Mouse (Mus musculus) CH12.LX (cell line): ENCODE results near the gene Fndc4. TPM values are rescaled to one million over a fixed set of nuclear protein-coding genes. Genes with fewer than 3 reads are reported as not detected.

Source experiments
- DNase-seq: peaks from one replicate; pipeline ENCODE4 v3.0.0-alpha.2; 2013; ENCODE audit errors: extremely low read depth
- H3K27ac ChIP-seq: 2 replicates; pipeline ENCODE4 v1.5.1; 2012; ENCODE audit warnings: low read depth, mild to moderate bottlenecking, control low read depth, moderate library complexity; ENCODE audit not compliant: insufficient read depth
- H3K27me3 ChIP-seq: replicated peaks from 2 replicates; pipeline ENCODE3; 2012; ENCODE audit warnings: inconsistent platforms
- H3K36me3 ChIP-seq, 2 experiments: replicated peaks in 1 of 2; 2 replicates each; pipeline versions ENCODE3 to v1.6.1; 2012; ENCODE audit warnings: inconsistent platforms in 1 of 2, low read length in 1 of 2, mild to moderate bottlenecking in 1 of 2, mixed read lengths in 1 of 2, moderate library complexity in 1 of 2; ENCODE audit not compliant: control insufficient read depth in 1 of 2, insufficient read depth in 1 of 2
- H3K4me1 ChIP-seq, 2 experiments: 2 replicates each; pipeline ENCODE4 v1.6.1; 2012; ENCODE audit warnings: inconsistent platforms in 1 of 2, moderate library complexity in 1 of 2; ENCODE audit not compliant: insufficient read depth in 2 of 2, control insufficient read depth in 1 of 2
- H3K4me2 ChIP-seq: 2 replicates; pipeline ENCODE4 v1.6.1; 2012; ENCODE audit warnings: low read depth, mild to moderate bottlenecking, control low read depth; ENCODE audit not compliant: poor library complexity, insufficient read depth, severe bottlenecking
- H3K4me3 ChIP-seq, 3 experiments: fragments of 150-350 bp in 1 of 3; sonication (generic) in 1 of 3; replicated peaks in 1 of 3; 2 replicates each; pipeline versions ENCODE3 to v1.5.1; 2011 to 2012; ENCODE audit warnings: low read depth in 2 of 3, low read length in 2 of 3, mild to moderate bottlenecking in 2 of 3, moderate library complexity in 2 of 3, control low read depth in 1 of 3, improper control_type of control experiment in 1 of 3, inconsistent platforms in 1 of 3, mixed read lengths in 1 of 3; ENCODE audit not compliant: poor library complexity in 1 of 3
- H3K79me2 ChIP-seq: replicated peaks from 2 replicates; pipeline ENCODE4 v1.6.1; 2012; ENCODE audit warnings: mild to moderate bottlenecking, moderate library complexity; ENCODE audit not compliant: control insufficient read depth, poor library complexity, insufficient read depth, severe bottlenecking; ENCODE audit errors: extremely low read depth
- H3K9ac ChIP-seq: 2 replicates; pipeline ENCODE4 v1.6.1; 2012; ENCODE audit warnings: low read depth, mild to moderate bottlenecking, control low read depth, moderate library complexity; ENCODE audit not compliant: insufficient read depth
- H3K9me3 ChIP-seq: replicated peaks from 2 replicates; pipeline ENCODE3; 2012; ENCODE audit warnings: low read length, inconsistent platforms, mixed read lengths
- CTCF ChIP-seq, 2 experiments: IDR thresholded peaks in 1 of 2; conservative IDR thresholded peaks in 1 of 2; 2 replicates each; pipeline ENCODE4 v1.5.1; 2011 to 2012; ENCODE audit warnings: low read depth in 2 of 2, low read length in 2 of 2, improper control_type of control experiment in 1 of 2, inconsistent platforms in 1 of 2, mild to moderate bottlenecking in 1 of 2, moderate library complexity in 1 of 2
- ELF1 ChIP-seq: IDR thresholded peaks from 2 replicates; pipeline ENCODE4 v1.6.1; 2014; ENCODE audit warnings: low read depth, mild to moderate bottlenecking, inconsistent platforms, low read length, improper control_type of control experiment
- EP300 ChIP-seq: IDR thresholded peaks from 2 replicates; pipeline ENCODE4 v1.6.1; 2011; ENCODE audit warnings: low read length, improper control_type of control experiment
- ETS1 ChIP-seq: conservative IDR thresholded peaks from 2 replicates; pipeline ENCODE4 v1.6.1; 2012; ENCODE audit warnings: low read depth, mild to moderate bottlenecking, inconsistent platforms, low read length, improper control_type of control experiment, moderate library complexity
- JUND ChIP-seq: conservative IDR thresholded peaks from 2 replicates; pipeline ENCODE4 v1.6.1; 2011; ENCODE audit warnings: low read depth, low read length, improper control_type of control experiment
- KAT2A ChIP-seq: IDR thresholded peaks from 2 replicates; pipeline ENCODE4 v1.6.1; 2012; ENCODE audit warnings: low read length, improper control_type of control experiment, inconsistent platforms; ENCODE audit not compliant: insufficient replicate concordance
- MAFK ChIP-seq: IDR thresholded peaks from 2 replicates; pipeline ENCODE4 v1.6.1; 2011; ENCODE audit warnings: low read length, improper control_type of control experiment; ENCODE audit not compliant: insufficient replicate concordance
- MAZ ChIP-seq: IDR thresholded peaks from 2 replicates; pipeline ENCODE4 v1.6.1; 2012; ENCODE audit warnings: low read depth, mild to moderate bottlenecking, inconsistent platforms, low read length, improper control_type of control experiment, moderate library complexity
- MEF2A ChIP-seq: IDR thresholded peaks from 2 replicates; pipeline ENCODE4 v1.6.1; 2014; ENCODE audit warnings: low read depth, mild to moderate bottlenecking, inconsistent platforms, low read length, improper control_type of control experiment, borderline replicate concordance
- MXI1 ChIP-seq: IDR thresholded peaks from 2 replicates; pipeline ENCODE4 v1.6.1; 2011; ENCODE audit warnings: mild to moderate bottlenecking, low read depth, low read length, improper control_type of control experiment
- PAX5 ChIP-seq: IDR thresholded peaks from 2 replicates; pipeline ENCODE4 v1.6.1; 2012; ENCODE audit warnings: low read length, inconsistent platforms, mixed read lengths
- POLR2AphosphoS2 ChIP-seq: IDR thresholded peaks from 2 replicates; pipeline ENCODE4 v1.6.1; 2011; ENCODE audit warnings: low read depth, low read length, improper control_type of control experiment
- RCOR1 ChIP-seq: conservative IDR thresholded peaks from 2 replicates; pipeline ENCODE4 v1.6.1; 2012; ENCODE audit warnings: low read depth, mild to moderate bottlenecking, inconsistent platforms, low read length, improper control_type of control experiment
- TCF12 ChIP-seq: IDR thresholded peaks from 2 replicates; pipeline ENCODE4 v1.6.1; 2014; ENCODE audit warnings: low read depth, mild to moderate bottlenecking, inconsistent platforms, low read length, improper control_type of control experiment
- UBTF ChIP-seq: IDR thresholded peaks from 2 replicates; pipeline ENCODE4 v1.6.1; 2012; ENCODE audit warnings: low read depth, mild to moderate bottlenecking, inconsistent platforms, low read length, improper control_type of control experiment, moderate library complexity
- USF1 ChIP-seq: IDR thresholded peaks from 2 replicates; pipeline ENCODE4 v1.6.1; 2014; ENCODE audit warnings: low read depth, mild to moderate bottlenecking, inconsistent platforms, low read length, improper control_type of control experiment
- dilution Hi-C: fragments of 300-500 bp; cut with MboI; formaldehyde crosslinking; loops from 2 replicates; pipeline ENCODE4 v1.14.3; 2020; ENCODE audit warnings: low sequenced_read_pairs; ENCODE audit not compliant: extremely low pct_unique_long_range_greater_than_20kb, extremely low pct_ligation_motif_present
- in situ Hi-C: fragments of 300-500 bp; cut with MboI; formaldehyde crosslinking; loops from 3 replicates; pipeline ENCODE4 v1.14.3; 2019; ENCODE audit warnings: low sequenced_read_pairs, low pct_ligation_motif_present, low pct_unique_long_range_greater_than_20kb, mixed read lengths
- polyA plus RNA-seq: library from polyadenylated mRNA; unstranded; fragments of >175 nt; gene quantifications from 2 replicates; pipeline ENCODE4 v1.2.1, GENCODE M21; 2012; ENCODE audit warnings: low read depth; ENCODE audit not compliant: insufficient read length
- total RNA-seq, 2 experiments: library from RNA; depleted of rRNA; stranded (reverse); fragments of 300-350 nt in 1 of 2; fragments of >200 nt in 1 of 2; gene quantifications; 2 replicates each; pipeline ENCODE4 v1.2.3; 2012 to 2014

Fndc4 gene
- total and polyA plus RNA-seq, 3 experiments, result 0.13 TPM; not detected in 2

- no peak for TF ChIP-seq CTCF (conservative IDR thresholded peaks at IDR 0.05 in 1 of 2, IDR thresholded peaks at IDR 0.05 in 1 of 2; ENCODE audit: low read depth in 2 of 2, low read length in 2 of 2)
- TF ChIP-seq MAFK, result no peak
- no peak for TF ChIP-seq RCOR1
- TF ChIP-seq PAX5, result no peak
- no peak for TF ChIP-seq MAZ
- no peak for TF ChIP-seq JUND
- no peak; the same call in 1 of the 2 replicates for TF ChIP-seq USF1
- no peak for TF ChIP-seq EP300
- TF ChIP-seq ELF1, result peak; percentile 55; the same call in 1 of the 2 replicates
- peak; percentile 86 for TF ChIP-seq TCF12
- peak; percentile 50; the same call in 1 of the 2 replicates for TF ChIP-seq ETS1
Measured at GRCm38 (mm10) chr5:31290521-31291360, 5.1 kb downstream of the Fndc4 start, which contains the start of gene Ift172 (continued).

GRCm38 (mm10) chr5:31289626-31290230, 6.2 kb downstream of the Fndc4 start:
- H3K27me3 ChIP-seq, result peaks cover 28% of the 10 kb centered on the region
- in situ Hi-C loops (no loop called here), dilution Hi-C loops (no loop called here)
- peak overlapping the region; percentile 43 to 64 (median 62) for H3K4me3 ChIP-seq
- peak overlapping the region; percentile 98 for H3K27ac ChIP-seq
- peaks cover 14 to 20% of the 10 kb centered on the region in 2 experiments for H3K36me3 ChIP-seq
- H3K9ac ChIP-seq, result peak overlapping the region; percentile 89
- peaks cover 9 to 33% of the 10 kb centered on the region in 2 experiments; a peak in 3 of 4 replicates for H3K4me1 ChIP-seq
- H3K79me2 ChIP-seq, result no peaks in the 10 kb centered on the region
- no peaks in the 10 kb centered on the region for H3K9me3 ChIP-seq
- peak overlapping the region; percentile 82 for H3K4me2 ChIP-seq
- peak; percentile 9 for DNase-seq
- TF ChIP-seq MAZ, result 0 out of 2 replicates have a peak, but pooled peaks have one; percentile 21
- TF ChIP-seq ETS1, result peak; percentile 43
- TF ChIP-seq JUND, result peak; percentile 78
- 0 out of 2 replicates have a peak, but pooled peaks have one; percentile 19 for TF ChIP-seq TCF12
- no peak for TF ChIP-seq KAT2A
- TF ChIP-seq, all 38 proteins: peak for 4

GRCm38 (mm10) chr5:31288655-31289054, 7.2 kb downstream of the Fndc4 start:
- no peaks in the 10 kb centered on the region for H3K79me2 ChIP-seq
- peak overlapping the region; percentile 26 for H3K27ac ChIP-seq
- H3K27me3 ChIP-seq, result peaks cover 17% of the 10 kb centered on the region
- H3K9ac ChIP-seq, result peak overlapping the region; percentile 14; the same call in 1 of the 2 replicates
- TF ChIP-seq TCF12, result no peak
- 0 out of 2 replicates have a peak, but pooled peaks have one; percentile 12 for TF ChIP-seq MEF2A
- TF ChIP-seq UBTF, result no peak
- no peak for TF ChIP-seq MXI1
- no peak for TF ChIP-seq POLR2AphosphoS2
- TF ChIP-seq EP300, result peak; percentile 4; the same call in 1 of the 2 replicates
- no peak for TF ChIP-seq MAZ
- TF ChIP-seq USF1, result no peak
- no peak overlapping the region for H3K4me3 ChIP-seq
- no peaks in the 10 kb centered on the region for H3K9me3 ChIP-seq
- peak; percentile 3 for DNase-seq
- H3K4me2 ChIP-seq, result peak overlapping the region; percentile 35
- H3K36me3 ChIP-seq, result peaks cover 19 to 27% of the 10 kb centered on the region in 2 experiments
- dilution Hi-C loops (no loop called here), in situ Hi-C loops (no loop called here)
- peaks cover 9 to 33% of the 10 kb centered on the region in 2 experiments; a peak in 3 of 4 replicates for H3K4me1 ChIP-seq
